In genomic region chr1:180481956-180482355, GRCm38 (mm10) we compare ENCODE assay signal across 7 mouse cellular contexts. TPM values are rescaled to one million over a fixed set of nuclear protein-coding genes. Genes with fewer than 3 reads are reported as not detected.
A peak's percentile ranks its signal among the peaks of the same experiment; 100 is the strongest.
DNase-seq lines count a peak whose midpoint lies in the region; ATAC-seq lines count a peak whose summit lies in the region.

No protein-coding gene starts in this region.

- peaks cover 22% of the 10 kb centered on the region for H3K4me1 ChIP-seq in forebrain, embryonic 13.5 days
- peaks cover 29% of the 10 kb centered on the region for H3K4me1 ChIP-seq in limb, embryonic 12.5 days (replicated peaks)
- peaks cover 20% of the 10 kb centered on the region for H3K4me1 ChIP-seq in stomach, embryonic 14.5 days (ENCODE audit: control insufficient read depth, insufficient read depth, low read length)

- H3K9me3 ChIP-seq in forebrain, embryonic 13.5 days (replicated peaks): no peaks in the 10 kb centered on the region
- no peaks in the 10 kb centered on the region for H3K9me3 ChIP-seq in limb, embryonic 12.5 days
- H3K9me3 ChIP-seq in stomach, embryonic 14.5 days (ENCODE audit: control insufficient read depth, low read depth, low read length): no peaks in the 10 kb centered on the region

- H3K27ac ChIP-seq in forebrain, embryonic 13.5 days: no peak overlapping the region
- H3K27ac ChIP-seq in limb, embryonic 12.5 days: no peak overlapping the region
- H3K27ac ChIP-seq in stomach, embryonic 14.5 days (ENCODE audit: low read length): no peak overlapping the region

- peak; percentile 25 to 35 for DNase-seq in left cerebral cortex, postnatal 36 days (ENCODE audit: low spot score in 2 of 2)
- no peak for DNase-seq in left cerebral cortex, adult 8-10 months (ENCODE audit: low spot score in 2 of 2)
- no peak for DNase-seq in urinary bladder, postnatal 10 days (ENCODE audit: low spot score)

- no peaks in the 10 kb centered on the region for H3K36me3 ChIP-seq in forebrain, embryonic 13.5 days (ENCODE audit: poor library complexity, severe bottlenecking)
- H3K36me3 ChIP-seq in limb, embryonic 12.5 days: no peaks in the 10 kb centered on the region
- H3K36me3 ChIP-seq in stomach, embryonic 14.5 days (ENCODE audit: control insufficient read depth, insufficient read depth, low read length): no peaks in the 10 kb centered on the region

- intact Hi-C loops in left cerebral cortex, postnatal 36 days (cut with DNase I): loop anchor here (5.0 kb wide), 1 partner anchor 65 kb away; no protein-coding TSS in a partner anchor

- 8% methylated on average over 10 of the region's 10 CpGs for WGBS in forebrain, embryonic 13.5 days
- WGBS in limb, embryonic 12.5 days: 31% methylated on average over 10 of the region's 10 CpGs
- WGBS in stomach, embryonic 14.5 days: 37% methylated on average over 10 of the region's 10 CpGs

- no peak overlapping the region for H3K4me3 ChIP-seq in forebrain, embryonic 13.5 days
- no peak overlapping the region for H3K4me3 ChIP-seq in limb, embryonic 12.5 days (replicated peaks)
- no peak overlapping the region for H3K4me3 ChIP-seq in stomach, embryonic 14.5 days (ENCODE audit: low read depth, low read length)

- no peak for ATAC-seq in forebrain, embryonic 13.5 days
- no peak for ATAC-seq in limb, embryonic 12.5 days (ENCODE audit: insufficient number of reproducible peaks, insufficient read depth, low FRiP score, low TSS enrichment, low read depth)
- peak; percentile 15; the same call in 1 of the 2 replicates for ATAC-seq in stomach, embryonic 14.5 days (ENCODE audit: insufficient number of reproducible peaks, insufficient read depth, low FRiP score, low read depth)
- ATAC-seq in frontal cortex, adult (ENCODE audit: low TSS enrichment): no peak

- H3K9ac ChIP-seq in forebrain, embryonic 13.5 days: no peak overlapping the region; the same call in 1 of the 2 replicates
- no peak overlapping the region for H3K9ac ChIP-seq in limb, embryonic 12.5 days (replicated peaks)
- H3K9ac ChIP-seq in stomach, embryonic 14.5 days (replicated peaks; ENCODE audit: low read depth, low read length): no peak overlapping the region

- H3K27me3 ChIP-seq in forebrain, embryonic 13.5 days: peaks cover 49% of the 10 kb centered on the region
- H3K27me3 ChIP-seq in limb, embryonic 12.5 days: peaks cover 68% of the 10 kb centered on the region
- peaks cover 20% of the 10 kb centered on the region for H3K27me3 ChIP-seq in stomach, embryonic 14.5 days (ENCODE audit: control insufficient read depth, insufficient read depth, low read length)

- H3K4me2 ChIP-seq in forebrain, embryonic 13.5 days: peak overlapping the region; percentile 76; the same call in 1 of the 2 replicates
- H3K4me2 ChIP-seq in limb, embryonic 12.5 days: peak overlapping the region; percentile 90
- no peak overlapping the region for H3K4me2 ChIP-seq in stomach, embryonic 14.5 days (replicated peaks; ENCODE audit: low read depth, low read length)

RNA-seq across cellular contexts. Expression of gene Stum, which starts 1.3 kb away (rescaled TPM):
- 100 to 1,000 TPM; 150 to 173 TPM for total RNA-seq in left cerebral cortex, postnatal 36 days (2021)
- total RNA-seq in left cerebral cortex, adult 8-10 months (2022): 100 to 1,000 TPM; 139 to 156 (median 147) TPM
- 0.67 and 1.4 TPM in 2 replicates for polyA plus RNA-seq in forebrain, embryonic 13.5 days (2015; fragmentation: Nextera tagmentation; extraction: Ambion mirVana)
- 1.7 and 1.8 TPM in 2 replicates for polyA plus RNA-seq in limb, embryonic 12.5 days (2016; fragmentation: Nextera tagmentation; extraction: Ambion mirVana)
- polyA plus RNA-seq in stomach, embryonic 14.5 days (2014; fragmentation: Nextera tagmentation; extraction: Ambion mirVana): 1.2 and 2.3 TPM in 2 replicates

Comparison
In these comparisons a context has a peak if more than half of its experiments do, and no peak if none do; other contexts are left out.
1. DNase-seq: peak in left cerebral cortex, postnatal 36 days (2 of 2); none in left cerebral cortex, adult 8-10 months (0 of 2) and urinary bladder, postnatal 10 days (single experiment).